In the genomic region with DNA sequence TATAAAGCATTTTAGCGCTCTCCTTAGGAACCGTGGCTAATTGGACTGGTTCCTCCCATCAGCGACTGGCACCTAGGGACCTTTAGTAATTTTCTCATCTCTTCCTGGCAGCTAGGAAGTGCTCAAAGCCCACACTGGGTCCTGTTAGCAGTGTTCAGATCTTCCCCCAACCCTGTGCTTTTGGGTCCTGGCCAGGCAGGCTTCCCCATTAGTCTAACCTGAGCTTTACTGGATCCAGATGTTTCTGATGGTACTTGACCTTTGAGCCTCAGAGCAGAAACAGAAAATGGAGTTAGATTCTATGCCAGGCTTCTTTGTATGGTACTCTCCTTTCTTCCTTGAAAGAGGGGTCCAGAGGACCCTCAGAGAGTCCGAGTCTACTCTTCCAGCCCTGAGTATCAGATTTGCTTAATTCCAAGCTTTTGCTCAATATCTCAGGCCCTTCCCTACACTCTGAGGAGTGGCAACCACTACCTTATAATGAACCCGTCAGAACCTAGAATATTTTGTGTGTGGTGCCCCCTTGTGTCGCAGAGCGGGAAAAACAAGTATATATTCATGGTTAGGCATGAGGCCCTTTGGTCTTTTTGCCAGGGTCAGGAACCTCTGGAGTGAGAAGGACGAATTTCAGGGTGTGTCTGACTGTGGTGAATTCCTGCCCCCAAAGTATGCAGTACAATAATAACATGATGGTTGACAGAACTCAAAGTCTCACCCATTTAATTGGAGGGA, we compare ENCODE assay signal across 8 mouse cellular contexts. TPM values are rescaled to one million over a fixed set of nuclear protein-coding genes. Genes with fewer than 3 reads are reported as not detected.
A peak's percentile ranks its signal among the peaks of the same experiment; 100 is the strongest.
DNase-seq lines count a peak whose midpoint lies in the region; ATAC-seq and TF ChIP-seq lines count a peak whose summit lies in the region.

No protein-coding gene starts in this region.

- 30% methylated on average over 8 of the region's 8 CpGs for whole genome bisulfite sequencing in heart, adult 2 months
- WGBS in heart, embryonic 11.5 days (ENCODE audit: insufficient replicate concordance), result 25% methylated on average over 8 of the region's 8 CpGs
- 30% methylated on average over 8 of the region's 8 CpGs for WGBS in lung, postnatal 0 days

- no peak overlapping the region for H3K4me2 ChIP-seq in heart, embryonic 11.5 days
- no peak overlapping the region for H3K4me2 ChIP-seq in lung, postnatal 0 days (replicated peaks; ENCODE audit: low read depth, low read length)

- no peak for TF ChIP-seq EP300 in heart, adult 2 months (IDR thresholded peaks at IDR 0.05; ENCODE audit: insufficient read depth, low read depth, low read length)
- no peak for TF ChIP-seq EP300 in lung, postnatal 0 days (IDR thresholded peaks at IDR 0.05)

- DNase-seq in heart, adult 2 months, result peak in 1 of 2 experiments; percentile 22
- peak; percentile 61 for DNase-seq in A20 (ENCODE audit: low read depth, low spot score)
- DNase-seq in embryo, embryonic 11 days, result peak; percentile 64
- DNase-seq in kidney, adult 9 months, result peak; percentile 78
- DNase-seq in lung, postnatal 0 days (ENCODE audit: low spot score), result peak; percentile 56
- peak; percentile 66 for DNase-seq in splenic B cell, adult 2 months (ENCODE audit: low read depth, low spot score)

- H3K27me3 ChIP-seq in heart, adult 2 months (ENCODE audit: control insufficient read depth, insufficient read depth, low read length), result no peaks in the 10 kb centered on the region
- no peaks in the 10 kb centered on the region for H3K27me3 ChIP-seq in heart, embryonic 11.5 days (ENCODE audit: control insufficient read depth, insufficient read depth, low read length)
- H3K27me3 ChIP-seq in lung, postnatal 0 days (replicated peaks; ENCODE audit: insufficient read depth, low read length), result no peaks in the 10 kb centered on the region
- H3K27me3 ChIP-seq in splenic B cell, adult 2 months (ENCODE audit: control insufficient read depth, insufficient read depth, low read length, poor library complexity, severe bottlenecking), result no peaks in the 10 kb centered on the region

- H3K79me2 ChIP-seq in heart, adult 2 months (replicated peaks; ENCODE audit: control insufficient read depth, insufficient read depth, low read length), result no peaks in the 10 kb centered on the region

- peak; percentile 76 for TF ChIP-seq CTCF in heart, adult 2 months (IDR thresholded peaks at IDR 0.05)
- TF ChIP-seq CTCF in lung, postnatal 0 days (IDR thresholded peaks at IDR 0.05), result peak; percentile 77

- no peak overlapping the region for H3K4me3 ChIP-seq in heart, adult 2 months
- no peak overlapping the region for H3K4me3 ChIP-seq in heart, embryonic 11.5 days (ENCODE audit: low read depth, low read length)
- no peak overlapping the region for H3K4me3 ChIP-seq in lung, postnatal 0 days (ENCODE audit: low read depth, low read length)

- H3K9ac ChIP-seq in heart, adult 2 months (ENCODE audit: low read depth, low read length), result no peak overlapping the region
- no peak overlapping the region for H3K9ac ChIP-seq in heart, embryonic 11.5 days (ENCODE audit: low read depth, low read length)
- no peak overlapping the region for H3K9ac ChIP-seq in lung, postnatal 0 days (replicated peaks; ENCODE audit: low read depth)

- no peaks in the 10 kb centered on the region for H3K9me3 ChIP-seq in heart, embryonic 11.5 days (replicated peaks; ENCODE audit: control insufficient read depth, low read length)
- no peaks in the 10 kb centered on the region for H3K9me3 ChIP-seq in lung, postnatal 0 days (ENCODE audit: low read length)

- peaks cover 1% of the 10 kb centered on the region for H3K4me1 ChIP-seq in heart, adult 2 months (ENCODE audit: control insufficient read depth, insufficient read depth, low read length)
- H3K4me1 ChIP-seq in heart, embryonic 11.5 days (ENCODE audit: control insufficient read depth, insufficient read depth, low read length), result peaks cover 15% of the 10 kb centered on the region
- peaks cover 5% of the 10 kb centered on the region; the same call in 1 of the 2 replicates for H3K4me1 ChIP-seq in lung, postnatal 0 days (ENCODE audit: insufficient read depth, low read depth, low read length)

- no peak for ATAC-seq in heart, embryonic 11.5 days (replicated peaks; ENCODE audit: insufficient number of reproducible peaks, low FRiP score, low TSS enrichment)
- ATAC-seq in activated CD4-positive, CD25-positive, alpha-beta regulatory T cell, adult 4 months, result peak; percentile 36
- no peak for ATAC-seq in lung, postnatal 0 days

- TF ChIP-seq POLR2A in heart, adult 2 months (IDR thresholded peaks at IDR 0.05; ENCODE audit: insufficient read depth, low read depth, low read length), result no peak

- no peak overlapping the region for H3K27ac ChIP-seq in heart, adult 2 months
- no peak overlapping the region for H3K27ac ChIP-seq in heart, embryonic 11.5 days (ENCODE audit: low read depth, low read length)
- H3K27ac ChIP-seq in lung, postnatal 0 days (ENCODE audit: low read length), result no peak overlapping the region

- no peaks in the 10 kb centered on the region for H3K36me3 ChIP-seq in heart, adult 2 months (ENCODE audit: control insufficient read depth, insufficient read depth, low read length)
- H3K36me3 ChIP-seq in heart, embryonic 11.5 days (ENCODE audit: control insufficient read depth, insufficient read depth, low read length), result no peaks in the 10 kb centered on the region
- H3K36me3 ChIP-seq in lung, postnatal 0 days (ENCODE audit: insufficient read depth, low read length), result no peaks in the 10 kb centered on the region
- H3K36me3 ChIP-seq in splenic B cell, adult 2 months (ENCODE audit: control insufficient read depth, insufficient read depth, low read length, poor library complexity, severe bottlenecking), result no peaks in the 10 kb centered on the region

- intact Hi-C loops in heart, adult 2 months (cut with DNase I), result loop anchor here (2.0 to 5.0 kb wide), 3 partner anchors 37 to 300 kb away; a partner anchor contains a TSS

RNA-seq across cellular contexts. Expression of a gene that starts 32.9 kb away (rescaled TPM):
- under 1 TPM; 0.05 TPM for total RNA-seq in heart, adult 2 months (2021)
- polyA plus RNA-seq in heart, adult 2 months (2012; rRNA removed), result 0.09 and 0.12 TPM in 2 replicates
- polyA plus RNA-seq in heart, embryonic 11.5 days (2014; fragmentation: Nextera tagmentation; extraction: Ambion mirVana), result 1.2 and 1.6 TPM in 2 replicates
- polyA plus RNA-seq in activated CD4-positive, CD25-positive, alpha-beta regulatory T cell, adult 4 months (2017; shearing (Covaris generic)), result under 1 TPM; 0.68 to 0.99 TPM
- 0.21 and 0.26 TPM in 2 replicates for polyA plus RNA-seq in lung, postnatal 0 days (2015; fragmentation: Nextera tagmentation; extraction: Ambion mirVana)

RNA-seq across cellular contexts. Expression of a gene that starts 37.3 kb away (rescaled TPM):
- total RNA-seq in heart, adult 2 months (2021), result 1 to 10 TPM; 1.8 to 3.0 TPM
- polyA plus RNA-seq in heart, adult 2 months (2012; rRNA removed), result 1.6 and 2.3 TPM in 2 replicates
- 13.2 and 13.7 TPM in 2 replicates for polyA plus RNA-seq in heart, embryonic 11.5 days (2014; fragmentation: Nextera tagmentation; extraction: Ambion mirVana)
- 10 to 100 TPM; 28.2 to 30.5 TPM for polyA plus RNA-seq in activated CD4-positive, CD25-positive, alpha-beta regulatory T cell, adult 4 months (2017; shearing (Covaris generic))
- 12.6 and 13.1 TPM in 2 replicates for polyA plus RNA-seq in lung, postnatal 0 days (2015; fragmentation: Nextera tagmentation; extraction: Ambion mirVana)

RNA-seq across cellular contexts. Expression of a gene that starts 56.2 kb away (rescaled TPM):
- 10 to 100 TPM; 46.0 to 50.6 TPM for total RNA-seq in heart, adult 2 months (2021)
- 179 and 212 TPM in 2 replicates for polyA plus RNA-seq in heart, adult 2 months (2012; rRNA removed)
- polyA plus RNA-seq in heart, embryonic 11.5 days (2014; fragmentation: Nextera tagmentation; extraction: Ambion mirVana), result 105 and 117 TPM in 2 replicates
- polyA plus RNA-seq in activated CD4-positive, CD25-positive, alpha-beta regulatory T cell, adult 4 months (2017; shearing (Covaris generic)), result 10 to 100 TPM; 55.0 to 70.3 TPM
- polyA plus RNA-seq in lung, postnatal 0 days (2015; fragmentation: Nextera tagmentation; extraction: Ambion mirVana), result 53.7 and 54.5 TPM in 2 replicates
